Mouse (Mus musculus) Muller cell, postnatal 12 days (primary cell): ENCODE data around the gene Arid3c.

Source experiments
- DNase-seq: peaks from one replicate; pipeline ENCODE4 v3.0.0-alpha.2; 2015; ENCODE audit errors: inconsistent ontology term

The Arid3c gene

GRCm38 (mm10) chr4:41745021-41745420 lies 14.1 kb upstream of the Arid3c start:
- DNase-seq = no peak

DNA sequence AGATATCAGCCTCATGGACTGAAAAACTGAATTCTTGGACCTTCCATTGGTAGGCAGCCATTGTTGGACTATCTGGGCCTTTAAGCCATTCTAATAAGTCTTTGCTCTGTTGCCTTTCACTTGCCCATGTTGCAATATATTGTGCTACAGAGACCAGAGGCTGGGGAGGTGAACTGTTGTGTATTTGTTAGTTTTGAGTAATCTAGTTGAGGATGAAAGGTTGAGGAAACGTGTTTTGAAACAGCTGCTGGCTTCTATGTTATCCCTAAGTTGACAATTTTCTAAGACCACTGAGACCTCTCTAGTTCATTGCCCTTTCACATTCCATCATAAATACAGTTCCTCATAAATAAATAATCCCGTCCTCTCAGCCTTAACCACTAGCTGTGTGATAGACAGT lies 13.2 kb upstream of the Arid3c start:
- DNase-seq = no peak

DNA sequence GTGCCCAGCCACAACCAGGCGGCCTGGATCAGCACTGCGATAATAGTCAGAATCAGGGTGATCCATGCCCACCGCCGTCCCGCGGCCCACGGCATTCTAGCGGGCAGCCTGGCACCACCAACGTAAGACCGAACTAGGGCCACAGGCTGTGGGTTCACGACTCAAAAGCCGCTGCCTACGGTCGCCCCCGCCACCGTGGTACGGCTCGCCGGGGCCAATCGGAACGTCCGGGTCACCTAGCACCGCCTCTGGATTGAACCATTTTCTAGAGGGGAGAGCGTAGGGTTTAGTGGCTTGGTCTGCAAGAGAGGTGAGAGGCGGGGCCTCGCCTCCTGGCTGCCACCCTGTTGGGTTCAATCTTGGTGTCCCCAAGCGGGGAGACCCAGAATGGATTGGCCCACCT lies 10.2 kb upstream of the Arid3c start:
- DNase-seq = peak; percentile 98

GRCm38 (mm10) chr4:41740380-41741157 lies 9.6 kb upstream of the Arid3c start:
- no peak for DNase-seq

GRCm38 (mm10) chr4:41739260-41739659 lies 8.3 kb upstream of the Arid3c start:
- no peak for DNase-seq

- no peak for DNase-seq
Observed at GRCm38 (mm10) chr4:41738256-41738603, 7.3 kb upstream of the Arid3c start.

DNA sequence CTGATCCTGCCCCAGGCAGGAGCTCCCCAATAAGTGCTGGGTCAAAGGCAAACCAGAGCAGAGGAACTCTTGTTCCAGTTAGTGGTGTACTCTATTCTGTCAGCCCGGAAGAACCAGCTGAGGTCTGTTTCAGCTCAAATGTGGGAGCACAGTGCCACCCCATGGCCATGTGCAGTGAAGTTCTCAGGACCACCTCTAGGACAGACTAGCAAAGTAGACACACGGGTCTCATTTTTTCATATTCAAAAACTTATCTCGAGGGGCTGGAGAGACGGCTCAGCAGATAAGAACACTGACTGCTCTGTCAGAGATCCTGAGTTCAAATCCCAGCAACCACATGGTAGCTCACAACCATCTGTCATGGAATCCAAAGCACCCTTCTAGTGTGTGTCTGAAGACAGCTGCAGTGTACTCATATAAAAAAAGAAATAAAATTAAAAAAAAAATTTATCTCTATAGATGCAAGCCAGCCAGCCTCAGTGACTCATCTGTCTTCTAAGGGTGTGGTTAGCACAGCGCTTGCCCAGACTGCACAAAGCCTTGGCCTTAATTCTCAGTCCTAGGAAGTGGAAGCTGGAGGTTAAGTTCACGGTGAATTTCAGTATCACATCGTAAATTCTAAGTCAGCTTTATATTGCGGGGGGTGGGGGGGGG lies 6.8 kb upstream of the Arid3c start:
- DNase-seq = peak; percentile 66

DNA sequence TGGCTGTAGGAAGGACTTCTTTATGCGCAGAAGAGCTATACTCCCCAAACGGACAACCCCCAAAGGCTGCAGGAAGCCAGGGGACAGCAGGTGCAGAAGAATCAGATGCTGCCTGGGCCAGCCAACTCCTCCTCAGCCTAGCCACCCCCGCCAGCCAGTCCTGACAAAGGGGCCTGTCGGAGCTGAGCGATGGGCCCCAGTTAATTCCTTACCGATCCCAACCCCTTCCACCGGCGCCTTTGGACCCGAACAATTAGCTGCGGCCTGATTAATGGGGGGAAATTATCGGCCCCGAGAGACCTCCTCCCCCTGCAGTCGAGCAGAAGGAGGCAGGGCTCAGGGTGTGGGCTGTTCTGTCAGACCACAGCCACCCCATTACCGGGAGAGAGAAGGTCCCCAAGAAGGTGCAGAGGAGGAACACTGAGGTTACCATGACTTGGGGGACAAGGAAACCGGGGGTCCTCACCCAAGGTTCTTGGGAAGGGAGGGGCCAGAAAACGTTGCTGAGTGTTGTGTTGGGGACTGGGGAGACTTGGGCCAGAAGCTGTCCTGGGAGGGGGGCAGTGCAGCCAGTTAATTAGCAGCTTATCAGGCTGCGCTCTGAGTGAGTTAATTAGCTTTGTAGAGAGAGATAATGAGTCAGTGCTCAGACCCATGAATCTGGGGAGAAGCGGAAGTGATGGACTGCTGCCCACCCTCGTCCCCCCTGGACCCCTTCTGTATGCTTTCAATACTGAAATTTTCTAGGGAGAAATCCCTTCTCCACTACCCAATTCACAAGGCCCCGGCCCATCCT lies 3.9 kb downstream of the Arid3c start:
- no peak for DNase-seq

DNA sequence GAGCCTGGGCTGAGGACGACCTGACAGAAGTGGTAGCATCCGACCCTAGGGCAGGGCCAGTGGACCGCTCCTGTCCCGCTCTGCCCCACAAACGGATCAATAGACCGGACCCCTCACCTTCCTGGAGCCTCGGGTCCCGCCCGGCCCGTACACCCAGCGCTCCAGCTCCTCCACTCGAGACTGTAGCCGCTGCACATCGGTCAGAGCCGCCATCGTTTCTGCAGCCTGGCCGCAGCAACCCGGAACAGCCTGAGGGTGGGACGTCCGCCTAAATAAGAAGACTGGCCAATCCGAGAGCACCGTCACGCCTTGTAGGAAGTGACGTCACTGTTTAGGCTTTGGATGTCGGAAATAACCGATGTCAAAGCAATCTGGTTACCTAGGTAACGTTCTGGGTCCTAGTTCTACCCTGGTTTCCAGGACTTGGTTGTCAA lies 8.0 kb downstream of the Arid3c start, which contains the start of gene Dctn3:
Dctn3 (minus strand) TSS at position 253 of the 434 bp plus-strand sequence.
- DNase-seq = peak; percentile 90

DNA sequence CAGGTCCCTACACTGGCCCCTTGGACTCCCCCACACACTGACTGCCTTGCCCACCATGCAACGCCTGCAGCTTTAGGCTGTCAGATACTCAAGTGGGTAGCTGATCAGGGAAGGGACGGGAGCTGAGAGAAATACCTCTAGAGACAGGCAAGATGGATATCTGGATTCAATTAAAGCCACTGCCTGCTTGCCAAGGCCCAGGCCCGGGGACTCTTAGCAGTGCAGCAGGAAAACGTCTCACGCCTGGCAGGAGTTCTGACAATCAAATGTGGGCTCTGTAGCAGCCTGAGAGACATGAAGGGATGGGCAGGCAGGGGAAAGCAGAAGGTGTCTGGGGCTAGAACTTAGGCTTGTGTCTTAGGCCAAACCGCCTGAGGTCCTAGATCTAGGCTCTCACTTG lies 14.1 kb downstream of the Arid3c start:
- no peak for DNase-seq

- DNase-seq = no peak
Observed at GRCm38 (mm10) chr4:41715596-41715995, 15.3 kb downstream of the Arid3c start.

DNA sequence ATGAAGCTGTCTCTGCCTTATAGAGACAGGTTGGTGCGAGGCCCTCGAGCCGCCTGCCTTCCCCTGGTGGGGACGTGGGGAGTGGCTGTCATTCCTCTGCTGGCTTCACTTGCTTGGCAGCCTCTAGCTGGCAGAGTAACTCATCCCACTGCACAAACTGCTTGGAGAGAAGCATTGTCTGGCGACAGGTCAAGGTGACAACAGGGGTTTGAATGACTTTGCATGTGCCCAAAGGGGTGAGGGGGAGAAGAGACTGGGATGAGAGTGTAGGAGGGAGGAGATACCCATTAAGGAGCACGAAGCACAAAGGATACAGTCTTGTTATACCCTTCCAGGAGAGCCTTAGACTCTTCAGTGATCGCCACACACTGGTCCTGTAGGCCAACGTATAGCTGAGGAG lies 15.9 kb downstream of the Arid3c start:
- no peak for DNase-seq

DNA sequence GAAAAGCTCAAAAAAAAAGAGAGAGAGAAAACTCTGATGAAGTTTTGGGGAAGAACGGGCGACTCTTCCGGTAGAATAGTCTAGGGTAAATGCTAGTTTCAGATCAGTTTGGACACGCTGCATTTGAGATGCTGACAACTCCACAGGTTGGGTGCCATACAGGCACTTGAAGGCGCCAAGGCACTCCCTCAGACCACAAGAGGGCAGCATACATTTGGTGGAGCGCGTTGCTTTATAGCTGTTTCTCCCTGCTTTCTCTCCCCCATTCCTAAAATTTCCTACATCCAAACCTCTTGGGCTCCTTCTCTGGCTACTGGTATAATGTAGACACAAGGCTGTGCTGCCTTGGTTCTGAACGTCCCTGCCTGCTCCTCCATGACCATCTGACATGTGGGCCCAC lies 16.7 kb downstream of the Arid3c start:
- no peak for DNase-seq

DNA sequence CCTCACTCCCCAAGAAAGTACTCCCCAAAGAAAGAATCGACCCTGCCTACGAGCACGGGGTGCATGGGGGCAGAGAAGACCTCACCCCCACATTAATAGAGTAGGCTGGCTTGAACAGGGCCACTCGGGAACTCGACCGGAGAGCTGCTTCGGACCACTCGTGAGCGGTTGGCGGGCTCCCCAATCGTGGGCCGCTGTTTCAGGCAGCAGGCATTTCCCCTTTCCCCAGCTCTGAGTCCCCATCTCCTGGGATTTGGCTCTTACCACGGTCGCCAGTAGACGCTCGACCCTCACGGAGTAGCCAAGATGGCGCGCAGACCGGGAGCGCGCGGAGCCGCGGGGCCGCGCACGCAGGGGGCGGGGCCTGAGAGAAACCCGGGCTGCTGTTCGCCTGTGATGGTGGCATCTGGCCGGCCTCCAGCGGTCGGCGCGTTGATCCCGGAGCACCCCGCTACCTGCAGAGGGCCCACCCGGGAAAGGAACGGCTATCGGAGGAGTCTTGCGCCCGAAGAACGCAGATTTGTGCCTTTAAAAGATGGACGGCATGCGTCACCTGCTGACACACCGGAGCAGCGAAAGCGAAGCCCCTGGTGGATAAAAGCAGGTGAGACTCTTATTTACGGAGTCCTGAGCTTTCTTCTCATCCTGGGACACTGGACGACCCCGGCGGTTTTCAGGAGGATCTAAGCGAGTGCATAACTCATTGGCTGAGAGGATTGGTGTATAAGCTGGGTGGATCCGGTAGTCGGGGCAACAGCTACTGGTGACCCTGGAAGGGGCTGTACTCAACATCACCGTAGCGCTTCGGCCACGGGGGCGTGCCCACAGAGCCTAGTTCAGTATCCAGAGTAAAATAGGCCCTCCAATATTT lies 17.5 kb downstream of the Arid3c start, which contains the start of gene Rpp25l:
Rpp25l (minus strand) TSS at position 338 of the 871 bp plus-strand sequence.
- DNase-seq = peak; percentile 88

DNA sequence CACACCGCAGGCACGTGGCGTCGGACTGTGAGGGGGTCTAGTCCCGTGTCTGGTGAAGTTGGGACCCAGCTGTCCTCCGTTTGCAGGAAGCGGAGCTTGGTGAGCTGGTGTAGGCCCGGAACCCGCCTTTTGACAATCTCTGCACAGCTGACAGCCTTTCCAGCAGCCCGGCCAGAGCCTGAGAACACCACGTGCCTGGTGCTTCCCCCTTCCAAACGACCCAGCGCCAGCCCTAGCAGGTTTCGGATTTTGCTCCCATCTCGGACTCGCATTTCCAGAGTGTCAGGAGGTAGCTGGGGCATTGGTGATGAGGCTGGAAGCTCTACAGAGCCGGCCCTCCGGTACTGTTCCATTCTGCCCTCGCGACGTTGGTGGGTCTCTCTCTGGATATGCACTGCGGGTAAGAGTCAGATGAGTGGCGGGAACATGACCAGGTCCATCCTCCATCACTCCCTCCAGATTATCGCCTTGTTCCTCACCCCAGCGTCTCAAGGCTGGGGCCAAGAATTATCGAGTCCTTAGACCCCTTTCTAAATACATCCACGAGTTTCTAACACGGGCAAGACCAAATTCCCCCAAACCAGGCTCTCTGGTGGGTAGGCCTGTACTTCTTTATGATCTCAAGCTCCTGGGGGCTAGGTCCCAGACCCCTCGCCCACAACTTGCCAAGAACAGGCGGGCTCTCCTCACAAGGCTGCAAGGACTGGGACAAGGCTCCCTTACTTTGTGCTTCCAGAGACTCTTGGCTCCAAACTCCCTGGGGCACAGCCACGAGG lies 18.3 kb downstream of the Arid3c start:
- DNase-seq = no peak

DNA sequence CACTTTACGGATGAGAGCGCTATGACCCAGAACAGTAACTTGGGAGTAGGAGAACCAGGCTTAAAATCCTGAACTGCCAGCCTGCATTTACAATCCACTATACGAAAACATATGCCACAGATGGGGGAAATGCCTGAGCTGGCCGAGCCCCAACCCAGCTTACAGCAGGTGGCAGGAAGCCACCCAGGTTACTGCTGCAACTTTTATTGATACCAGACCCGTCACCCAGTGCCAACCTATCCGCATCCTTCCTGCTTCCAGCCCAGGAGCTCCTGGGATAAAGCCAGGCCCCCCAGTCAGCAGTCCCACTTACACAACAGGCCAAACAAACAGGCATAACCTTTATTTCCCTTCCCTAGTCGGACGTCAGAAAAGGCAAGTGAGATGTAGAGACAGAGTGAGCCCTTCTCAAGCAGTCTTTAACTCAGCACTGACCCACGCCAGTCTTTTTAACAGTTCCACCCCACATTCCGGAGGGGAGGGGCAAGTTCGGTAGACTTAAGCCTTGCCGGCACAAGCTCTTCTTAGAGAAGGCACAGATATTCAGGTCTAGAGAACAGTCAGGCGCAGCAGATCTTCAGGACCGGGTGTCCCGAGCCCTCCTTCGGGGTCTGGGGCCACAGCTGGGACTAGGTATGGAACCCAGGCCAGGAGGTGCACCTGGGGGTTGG lies 19.1 kb downstream of the Arid3c start:
- DNase-seq = no peak

- DNase-seq = no peak
Observed at GRCm38 (mm10) chr4:41710229-41710628, 20.7 kb downstream of the Arid3c start.

- peak; percentile 40 for DNase-seq
Observed at GRCm38 (mm10) chr4:41708192-41708745, 22.7 kb downstream of the Arid3c start.

DNA sequence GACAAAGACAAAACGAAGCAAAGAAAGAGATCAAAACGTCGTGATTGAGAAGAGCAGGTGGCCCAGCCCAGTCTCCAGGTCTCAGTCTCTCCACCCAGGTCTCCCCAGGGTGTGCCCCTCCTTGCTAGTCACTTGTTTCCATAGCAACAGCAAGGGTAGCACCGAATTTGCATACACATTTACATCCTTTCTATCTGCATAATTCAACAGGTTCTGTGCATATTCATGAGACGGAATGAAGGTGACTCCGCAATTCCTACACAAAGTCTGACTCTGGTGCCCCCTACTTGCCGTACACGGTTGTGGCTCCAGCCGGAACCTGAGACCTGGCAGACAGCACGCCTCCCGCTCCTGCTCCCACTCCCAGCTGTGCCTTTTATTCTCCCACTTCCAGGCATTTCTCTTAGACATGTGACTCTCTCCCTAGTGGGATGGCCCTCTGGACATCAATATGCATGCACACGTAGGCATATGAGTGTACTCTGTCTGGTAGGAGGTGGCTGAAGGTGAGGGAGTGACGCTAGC lies 23.9 kb downstream of the Arid3c start:
- DNase-seq = peak; percentile 66
